Mouse (Mus musculus): ENCODE results near the gene Padi1.

- no peak for TF ChIP-seq CTCF (IDR thresholded peaks at IDR 0.05; ENCODE audit: extremely low read depth, insufficient read depth, low read length)
- no peak for TF ChIP-seq POLR2A (IDR thresholded peaks at IDR 0.05; ENCODE audit: extremely low read depth, insufficient read depth, low read length)
Observed at GRCm38 (mm10) chr4:140827237-140827636, 18.3 kb downstream of the Padi1 start.

Measured in cortical plate, adult 2 months (tissue).